Mouse (Mus musculus) activated CD4-positive, CD25-positive, alpha-beta regulatory T cell, adult 4 months (primary cell): ENCODE data around the gene Tead3. TPM values are rescaled to one million over a fixed set of nuclear protein-coding genes. Genes with fewer than 3 reads are reported as not detected.

ENCODE experiments used
- ATAC-seq: one replicate; pipeline ENCODE4 v1.8.0; 2017
- polyA plus RNA-seq, 2 experiments: library from polyadenylated mRNA; unstranded; fragments of 100-300 nt; shearing (Covaris generic); gene quantifications; one replicate each; pipeline ENCODE4 v1.2.1; 2017

Tead3 gene
- polyA plus RNA-seq, 2 experiments from 2014 or later = not detected

DNA sequence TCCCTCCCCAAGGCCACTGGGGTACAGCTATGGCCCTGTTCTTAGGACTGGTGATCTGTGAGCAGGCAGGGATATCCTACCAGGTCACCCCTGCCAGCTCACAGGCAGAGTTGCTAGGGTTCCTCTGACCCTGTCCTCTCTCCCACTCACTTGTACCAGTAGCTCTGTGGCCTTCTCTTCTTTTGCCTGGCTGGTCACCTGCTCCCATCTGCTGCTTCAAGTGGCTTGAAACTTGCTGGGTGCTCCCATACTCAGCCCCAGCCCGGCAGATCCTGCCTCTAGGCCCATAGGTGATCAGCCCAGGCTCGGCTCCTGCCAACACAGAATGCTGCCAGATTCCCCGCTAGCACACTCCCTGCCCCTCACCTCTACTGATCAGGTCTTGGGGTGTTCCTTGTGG, 49.8 kb downstream of the Tead3 start:
- ATAC-seq = no peak

DNA sequence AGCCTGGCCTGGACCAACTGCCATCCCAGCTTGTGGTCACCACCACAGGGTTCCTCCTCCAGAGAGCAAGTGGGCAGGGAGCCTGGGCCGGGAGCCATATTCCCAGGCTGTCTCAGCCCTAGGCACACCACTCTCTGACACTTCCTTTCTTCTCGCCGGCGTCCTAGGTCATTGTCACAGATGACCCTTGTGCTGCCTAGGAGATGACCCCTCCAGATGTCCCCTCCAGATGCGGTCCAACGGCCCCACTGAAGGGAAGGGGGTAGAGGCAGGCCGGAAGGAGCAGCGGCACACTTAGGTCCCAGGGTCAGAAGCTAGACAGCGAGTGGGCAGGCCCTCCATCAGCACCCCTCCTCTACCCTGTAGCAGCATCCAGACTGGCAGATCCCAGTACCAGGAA, 50.3 kb downstream of the Tead3 start:
- no peak for ATAC-seq

DNA sequence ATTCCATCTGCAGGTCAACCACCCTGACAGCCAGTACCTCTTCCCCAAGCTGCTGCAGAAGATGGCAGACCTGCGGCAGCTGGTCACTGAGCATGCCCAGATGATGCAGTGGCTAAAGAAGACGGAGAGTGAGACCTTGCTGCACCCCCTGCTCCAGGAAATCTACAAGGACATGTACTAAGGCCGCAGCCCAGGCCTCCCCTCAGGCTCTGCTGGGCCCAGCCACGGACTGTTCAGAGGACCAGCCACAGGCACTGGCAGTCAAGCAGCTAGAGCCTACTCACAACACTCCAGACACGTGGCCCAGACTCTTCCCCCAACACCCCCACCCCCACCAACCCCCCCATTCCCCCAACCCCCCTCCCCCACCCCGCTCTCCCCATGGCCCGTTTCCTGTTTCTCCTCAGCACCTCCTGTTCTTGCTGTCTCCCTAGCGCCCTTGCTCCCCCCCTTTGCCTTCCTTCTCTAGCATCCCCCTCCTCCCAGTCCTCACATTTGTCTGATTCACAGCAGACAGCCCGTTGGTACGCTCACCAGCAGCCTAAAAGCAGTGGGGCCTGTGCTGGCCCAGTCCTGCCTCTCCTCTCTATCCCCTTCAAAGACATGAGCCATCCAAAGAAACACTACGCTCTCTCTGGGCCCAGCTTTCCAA, 50.8 kb downstream of the Tead3 start:
- no peak for ATAC-seq

DNA sequence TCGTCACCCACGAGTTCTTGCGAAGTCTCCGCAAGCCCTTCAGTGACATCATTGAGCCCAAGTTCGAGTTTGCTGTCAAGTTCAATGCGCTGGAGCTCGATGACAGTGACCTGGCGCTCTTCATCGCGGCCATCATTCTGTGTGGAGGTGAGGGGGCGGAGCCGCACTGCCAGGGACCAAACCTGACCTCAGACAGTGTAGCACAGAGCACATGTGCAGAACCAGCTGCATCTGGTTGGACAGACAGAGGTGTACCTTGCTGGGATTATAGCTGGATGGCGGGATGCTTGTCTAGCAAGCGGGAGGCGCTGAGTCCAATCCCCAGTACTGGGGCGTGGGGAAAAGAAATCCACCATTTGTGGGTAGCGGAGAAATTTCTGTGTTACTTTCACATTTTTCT, 51.7 kb downstream of the Tead3 start:
- ATAC-seq = no peak

DNA sequence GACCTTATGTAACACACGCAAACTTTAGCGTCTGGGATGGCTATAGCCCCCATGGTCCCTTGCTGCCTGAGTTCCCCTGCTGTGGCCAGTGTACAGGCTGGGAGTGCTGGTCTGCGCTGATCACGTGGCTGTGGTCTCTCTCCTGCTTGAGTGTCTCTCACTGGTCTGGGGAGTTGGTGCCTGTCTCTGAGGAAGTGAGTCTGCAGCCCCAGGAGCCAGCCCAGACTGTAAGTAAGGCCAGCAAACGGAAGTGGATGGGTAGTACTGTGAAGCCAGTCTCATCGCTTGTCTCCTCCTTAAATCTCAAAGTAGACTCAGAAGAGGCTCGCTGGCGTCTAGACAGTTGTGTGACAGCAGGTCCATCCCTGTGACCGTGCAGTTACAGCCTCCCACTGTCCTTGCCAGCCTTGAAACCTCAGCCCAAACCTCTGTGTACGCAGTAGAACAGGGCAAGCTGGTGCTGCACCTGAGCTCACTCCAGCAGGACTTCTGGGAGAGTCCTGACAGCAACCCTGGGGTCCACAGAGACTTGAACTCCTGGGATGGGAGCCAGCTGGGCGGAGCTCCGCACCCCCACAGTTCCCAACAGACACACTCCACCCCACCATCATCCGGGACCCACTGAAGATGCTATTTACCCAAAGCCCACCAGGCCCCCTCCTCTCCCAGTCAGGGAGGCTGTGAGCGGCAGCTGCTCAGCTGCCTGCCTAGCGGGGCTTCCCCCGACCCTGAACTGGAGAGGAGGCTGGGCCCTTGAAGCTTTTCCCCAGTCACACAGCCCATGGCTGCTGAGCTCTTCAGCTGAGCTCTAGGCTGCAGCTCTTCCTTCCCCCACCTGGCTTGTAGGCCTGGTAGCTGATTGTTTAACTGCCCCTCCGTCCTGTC, 55.9 kb downstream of the Tead3 start:
- ATAC-seq = no peak

DNA sequence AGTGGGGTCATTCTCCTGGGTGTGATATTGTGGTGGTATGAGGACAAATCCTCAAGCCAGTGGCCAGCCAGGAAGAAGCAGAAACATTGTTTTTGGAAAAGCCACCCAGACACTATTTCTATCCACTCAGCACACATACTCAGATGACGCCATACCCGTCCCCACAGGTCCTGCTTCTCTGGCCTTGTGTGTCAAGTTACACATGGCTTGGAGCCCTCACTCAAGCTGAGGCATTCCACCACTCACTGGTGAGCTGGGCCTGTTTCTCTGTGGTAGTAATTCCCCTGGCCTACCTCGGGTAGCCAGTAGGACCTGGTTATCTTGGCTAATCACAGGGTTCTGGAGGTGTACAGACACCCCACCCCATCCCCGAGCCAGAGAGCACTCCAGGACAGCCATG, 56.9 kb downstream of the Tead3 start:
- no peak for ATAC-seq

DNA sequence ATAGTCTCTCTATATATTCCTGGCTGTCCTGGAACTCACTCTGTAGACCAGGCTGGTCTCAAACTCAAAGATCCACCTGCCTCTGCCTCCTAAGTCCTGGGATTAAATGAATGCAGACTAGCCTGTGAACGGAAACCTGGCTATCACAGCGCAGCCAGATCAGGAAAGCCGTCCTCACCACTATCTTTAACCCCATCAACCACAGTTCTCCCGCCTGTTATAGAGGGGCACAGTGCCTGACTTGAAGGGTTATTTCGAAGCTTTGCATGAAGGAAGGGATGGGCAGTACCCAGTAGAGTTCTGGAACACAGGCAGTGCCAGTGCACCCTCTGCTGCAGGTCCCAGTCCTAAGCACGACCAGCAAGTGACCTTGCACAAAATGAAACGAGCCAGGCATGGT, 59.3 kb downstream of the Tead3 start:
- no peak for ATAC-seq

DNA sequence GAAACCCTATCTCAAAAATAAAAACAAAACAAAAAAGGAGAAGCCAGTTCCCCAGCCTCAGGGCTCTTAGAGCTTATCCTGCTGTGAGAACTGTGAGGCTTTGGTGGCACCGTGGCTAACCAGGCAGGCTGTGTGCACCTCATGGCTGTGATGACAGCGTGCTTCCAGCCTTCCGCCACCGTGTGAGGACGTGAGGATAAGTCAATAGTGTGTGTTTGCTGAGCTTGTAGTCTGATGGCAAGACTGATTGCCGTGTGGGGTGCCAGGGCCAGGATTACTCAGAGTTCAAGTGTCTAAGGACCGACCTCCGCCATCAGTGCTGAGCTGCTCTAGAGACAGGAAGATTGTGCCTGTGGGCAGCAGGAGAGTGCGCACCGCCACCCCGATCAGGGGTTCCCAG, 59.9 kb downstream of the Tead3 start:
- no peak for ATAC-seq

DNA sequence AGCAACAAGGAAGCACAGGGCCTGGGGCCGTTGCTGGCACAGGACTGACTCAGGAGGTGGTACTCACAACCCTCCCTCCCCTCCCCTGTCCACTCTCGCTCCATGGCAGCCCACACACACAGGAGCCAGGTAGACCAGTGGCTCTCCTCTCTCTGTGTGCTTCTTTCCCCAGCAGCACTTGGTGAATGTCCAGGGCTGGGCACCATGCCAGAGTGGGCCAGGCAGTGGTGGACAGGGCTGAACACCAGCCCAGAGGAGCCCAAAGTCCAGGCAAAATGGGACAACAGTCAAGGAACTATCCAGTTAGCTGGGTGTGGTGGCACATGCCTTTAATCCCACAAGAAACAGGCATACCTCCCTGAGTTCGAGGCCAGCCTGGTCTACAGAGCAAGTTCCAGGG, 60.4 kb downstream of the Tead3 start:
- no peak for ATAC-seq

DNA sequence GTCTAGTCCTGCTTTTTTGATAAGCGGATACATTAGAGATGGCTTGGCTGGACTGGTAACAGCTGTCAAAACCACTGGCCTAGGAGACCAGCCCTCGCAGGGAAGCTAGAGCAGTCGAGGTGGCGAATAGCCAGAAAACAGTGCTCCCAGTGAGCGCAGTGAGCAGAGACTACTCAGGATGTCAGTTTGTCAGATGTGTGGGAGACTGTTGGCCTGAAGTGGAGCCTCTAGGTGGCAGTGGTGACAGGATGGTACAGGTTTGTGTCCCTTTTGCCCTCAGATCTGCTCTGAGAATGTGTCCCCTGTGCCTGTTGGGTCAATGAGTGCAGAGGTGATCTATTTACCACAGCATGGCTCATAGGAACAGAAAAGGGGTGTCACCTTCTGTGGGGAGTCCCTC, 62.6 kb downstream of the Tead3 start:
- no peak for ATAC-seq

DNA sequence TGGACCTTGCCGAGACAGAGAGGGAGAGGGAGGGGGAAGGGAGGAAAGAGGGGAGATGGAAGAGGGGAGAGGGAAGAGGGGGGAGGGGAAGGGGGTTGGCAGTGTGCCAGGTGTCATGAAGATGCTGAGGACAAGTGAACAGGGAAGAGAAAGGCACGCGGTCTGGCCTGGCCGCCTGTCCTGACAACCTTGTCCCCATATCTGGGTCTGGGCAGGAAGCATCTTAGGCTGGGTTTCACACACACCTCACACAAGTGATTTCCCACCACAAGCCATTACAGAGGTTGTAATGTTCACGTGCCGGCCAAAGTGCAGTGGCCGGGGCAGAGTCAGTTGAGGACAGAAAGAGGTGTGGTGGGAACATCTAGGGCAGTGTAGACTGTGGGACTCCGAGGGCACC, 63.0 kb downstream of the Tead3 start:
- ATAC-seq = no peak

DNA sequence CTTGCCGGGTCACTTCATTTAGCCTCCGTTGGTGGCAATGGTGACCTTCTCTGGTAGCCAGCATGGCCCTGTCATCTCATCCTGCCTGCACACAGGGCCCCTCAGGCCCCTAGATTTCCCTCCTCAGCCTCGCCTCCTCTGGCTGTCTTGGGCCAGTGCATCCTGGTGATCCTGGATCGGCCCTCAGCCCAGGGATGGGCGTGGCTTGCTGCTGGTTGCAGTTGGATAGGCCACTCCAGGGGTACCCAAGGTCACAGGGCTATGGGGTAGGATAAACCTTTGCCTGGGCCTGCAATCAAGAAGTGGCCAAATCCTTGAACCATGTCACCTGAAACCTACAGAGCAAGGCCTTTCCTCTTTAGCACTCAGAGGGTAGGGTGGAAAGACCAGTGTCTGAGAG, 63.7 kb downstream of the Tead3 start:
- no peak for ATAC-seq

DNA sequence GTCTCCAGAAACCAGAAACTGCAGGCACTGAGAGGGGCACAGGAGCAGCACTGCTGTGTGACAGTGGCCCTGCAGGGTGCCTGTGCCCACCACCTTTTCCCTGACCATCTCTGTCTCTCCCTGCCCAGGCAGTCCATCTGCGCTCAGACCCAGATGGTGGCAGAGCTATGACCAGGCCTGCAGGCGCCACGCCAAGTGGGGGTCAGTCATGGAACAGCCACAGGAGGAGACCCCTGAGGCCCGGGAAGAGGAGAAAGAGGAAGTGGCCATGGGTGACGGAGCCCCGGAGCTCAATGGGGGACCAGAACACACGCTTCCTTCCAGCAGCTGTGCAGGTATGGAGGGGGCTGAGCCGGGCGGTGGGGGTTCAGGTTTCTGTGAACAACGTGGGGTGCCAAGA, 64.5 kb downstream of the Tead3 start:
- ATAC-seq = no peak

DNA sequence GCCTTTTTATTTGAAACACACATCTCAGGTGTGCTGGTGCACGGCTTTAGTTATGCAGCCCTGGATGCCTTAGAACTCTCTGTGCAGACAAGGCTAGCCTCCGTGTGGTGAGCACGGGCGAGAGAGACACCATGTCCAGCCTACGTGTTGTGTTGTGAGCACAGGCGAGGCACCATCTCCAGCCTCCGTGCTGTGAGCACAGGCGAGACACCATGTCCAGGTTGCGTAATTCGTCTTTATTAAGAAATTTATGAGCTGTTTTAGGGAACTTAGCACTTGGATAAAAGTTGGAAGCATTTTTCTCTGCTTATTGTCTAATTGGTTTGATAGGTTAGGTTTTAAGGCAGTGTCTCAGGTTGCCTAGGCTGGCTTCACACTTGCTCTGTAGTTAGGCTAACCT, 67.4 kb downstream of the Tead3 start:
- ATAC-seq = no peak

DNA sequence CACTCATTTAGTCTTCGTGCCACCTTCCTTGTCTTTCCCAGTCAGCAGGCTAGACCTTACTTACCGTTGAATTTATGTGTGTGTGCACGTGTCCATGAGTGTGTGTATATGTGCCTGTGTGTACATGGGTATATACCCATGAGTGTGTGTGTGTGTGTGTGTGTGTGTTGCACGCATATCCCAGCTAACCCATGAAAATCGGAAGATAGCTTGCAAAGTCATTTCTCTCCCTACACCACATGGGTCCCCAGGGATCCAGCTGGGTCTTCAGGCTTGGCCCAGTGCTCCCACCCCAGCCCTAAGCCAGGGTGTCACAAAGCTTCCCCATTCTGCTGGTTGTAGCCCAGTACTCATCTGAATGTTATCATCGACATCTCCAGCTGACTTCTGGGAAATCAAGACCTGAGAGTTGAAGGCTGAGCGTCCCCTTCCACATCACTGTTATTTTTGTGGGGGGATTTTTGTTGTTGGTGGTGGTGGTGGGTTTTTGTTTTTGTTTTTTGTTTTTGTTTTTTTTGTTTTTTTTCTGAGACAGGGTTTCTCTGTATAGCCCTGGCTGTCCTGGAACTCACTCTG, 68.7 kb downstream of the Tead3 start:
- no peak for ATAC-seq

Other genes starting within 250 kb of the Tead3 start
- gene Scube3, start 208.7 kb downstream of the Tead3 start, polyA plus RNA-seq = not detected
- 1 to 10 TPM; 4.2 to 5.1 TPM for gene Zfp523, start 173.7 kb downstream of the Tead3 start, polyA plus RNA-seq
- gene Def6, start 143.0 kb downstream of the Tead3 start, polyA plus RNA-seq = 10 to 100 TPM; 36.2 to 43.1 TPM
- gene Ppard, start 118.1 kb downstream of the Tead3 start, polyA plus RNA-seq = 1 to 10 TPM; 1.7 to 1.9 TPM
- gene Fance, start 37.3 kb downstream of the Tead3 start, polyA plus RNA-seq = 1 to 10 TPM; 3.4 to 6.4 TPM
- gene Rpl10a, start 22.3 kb downstream of the Tead3 start, polyA plus RNA-seq = 1,000 to 10,000 TPM in 1 of 2 experiments, 100 to 1,000 TPM in 1; 852 to 1,030 TPM
- gene Tulp1, start 14.4 kb upstream of the Tead3 start, polyA plus RNA-seq = not detected
- 10 to 100 TPM; 17.9 to 24.0 TPM for gene Fkbp5, start 166.7 kb upstream of the Tead3 start, polyA plus RNA-seq
- not detected for gene Armc12, start 180.0 kb upstream of the Tead3 start, polyA plus RNA-seq
- gene Clpsl2, start 198.6 kb upstream of the Tead3 start, polyA plus RNA-seq = not detected
- not detected for gene Clps, start 209.9 kb upstream of the Tead3 start, polyA plus RNA-seq
- gene Lhfpl5, start 224.8 kb upstream of the Tead3 start, polyA plus RNA-seq = 1 to 10 TPM in 1 of 2 experiments, under 1 TPM in 1; 0.64 to 1.7 TPM